ENCODE assay signal across 13 mouse cellular contexts in the genomic region with DNA sequence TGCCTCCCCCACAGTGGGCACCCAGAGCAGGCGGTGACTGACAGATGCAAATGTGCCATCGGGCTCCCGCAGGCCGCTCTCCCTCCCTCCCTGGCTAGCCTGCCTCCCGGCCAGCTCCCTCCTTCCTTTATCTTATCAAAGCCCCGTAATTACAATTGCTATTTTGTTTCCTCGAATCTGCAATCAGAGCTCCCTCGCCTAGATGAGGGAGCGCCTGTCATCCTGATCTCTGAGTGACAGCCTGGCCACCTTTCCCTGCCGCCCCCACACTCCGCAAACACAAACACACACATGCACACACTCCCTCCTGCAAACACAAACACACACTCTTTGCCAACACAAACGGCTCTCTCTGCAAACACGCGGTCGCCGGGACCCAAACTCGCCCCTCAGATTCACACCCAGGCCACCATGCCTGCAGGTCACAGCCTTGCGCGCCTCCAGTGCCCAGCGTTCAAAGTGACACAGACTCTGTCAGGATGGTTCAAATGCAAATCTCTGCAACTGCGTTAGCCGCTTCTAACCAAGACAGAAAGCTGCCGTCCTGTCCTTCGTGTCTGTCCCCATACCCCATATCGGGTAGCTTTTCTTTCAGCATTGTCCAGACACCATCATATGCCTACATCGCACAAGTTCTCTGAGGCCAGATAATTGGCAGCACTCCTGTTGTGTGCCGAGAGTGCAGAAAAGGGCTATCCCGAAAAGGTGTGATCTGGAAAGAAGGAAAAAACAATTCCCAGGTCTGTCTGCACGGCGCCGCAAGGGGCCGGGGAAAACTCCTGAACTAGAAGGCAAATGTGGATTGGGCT. TPM values are rescaled to one million over a fixed set of nuclear protein-coding genes. Genes with fewer than 3 reads are reported as not detected.
DNase-seq lines count a peak whose midpoint lies in the region; ATAC-seq and TF ChIP-seq lines count a peak whose summit lies in the region.
"Had no signal": no experiment of that assay in that cellular context is flagged by ENCODE, and none has a peak within 500 bp of the region (broad histone marks: within the 10 kb centered on the region; RNA-seq: fewer than 3 reads in every experiment).

No protein-coding gene starts in this region.

- peaks cover 73% of the 10 kb centered on the region for H3K27me3 ChIP-seq in forebrain, embryonic 12.5 days
- peaks cover 46% of the 10 kb centered on the region for H3K27me3 ChIP-seq in forebrain, postnatal 0 days (ENCODE audit: insufficient read depth, low read length)
- peaks cover 54% of the 10 kb centered on the region for H3K27me3 ChIP-seq in embryonic facial prominence, embryonic 11.5 days (ENCODE audit: control insufficient read depth, insufficient read depth, low read length)
- H3K27me3 ChIP-seq in limb, embryonic 13.5 days, result peaks cover 65% of the 10 kb centered on the region

- peak overlapping the region; percentile 21; the same call in 1 of the 2 replicates for H3K4me2 ChIP-seq in forebrain, embryonic 12.5 days
- H3K4me2 ChIP-seq in forebrain, postnatal 0 days (ENCODE audit: low read depth), result no peak overlapping the region
- H3K4me2 ChIP-seq in embryonic facial prominence, embryonic 11.5 days (ENCODE audit: low read depth, low read length), result no peak overlapping the region
- no peak overlapping the region for H3K4me2 ChIP-seq in limb, embryonic 13.5 days (replicated peaks)

- no peaks in the 10 kb centered on the region for H3K9me3 ChIP-seq in forebrain, embryonic 12.5 days
- no peaks in the 10 kb centered on the region for H3K9me3 ChIP-seq in forebrain, postnatal 0 days (ENCODE audit: low read length)
- H3K9me3 ChIP-seq in embryonic facial prominence, embryonic 11.5 days (replicated peaks; ENCODE audit: control insufficient read depth, low read length), result no peaks in the 10 kb centered on the region
- H3K9me3 ChIP-seq in limb, embryonic 13.5 days, result no peaks in the 10 kb centered on the region

- 0 out of 2 replicates have a peak, but pooled peaks cover 3% of the 10 kb centered on the region for H3K36me3 ChIP-seq in forebrain, embryonic 12.5 days (replicated peaks)
- no peaks in the 10 kb centered on the region for H3K36me3 ChIP-seq in forebrain, postnatal 0 days (ENCODE audit: insufficient read depth)
- H3K36me3 ChIP-seq in embryonic facial prominence, embryonic 11.5 days (replicated peaks; ENCODE audit: control insufficient read depth, insufficient read depth, low read depth, low read length), result no peaks in the 10 kb centered on the region; the same call in 1 of the 2 replicates
- H3K36me3 ChIP-seq in limb, embryonic 13.5 days, result no peaks in the 10 kb centered on the region

- H3K27ac ChIP-seq in forebrain, embryonic 12.5 days, result no peak overlapping the region
- H3K27ac ChIP-seq in forebrain, postnatal 0 days (ENCODE audit: low read depth, low read length), result no peak overlapping the region
- no peak overlapping the region for H3K27ac ChIP-seq in embryonic facial prominence, embryonic 11.5 days (replicated peaks; ENCODE audit: low read depth, low read length)
- H3K27ac ChIP-seq in limb, embryonic 13.5 days, result no peak overlapping the region
- H3K27ac ChIP-seq: layer of hippocampus, adult 2 months; liver, embryonic 14.5 days had no signal

- no peak overlapping the region for H3K9ac ChIP-seq in forebrain, embryonic 12.5 days
- H3K9ac ChIP-seq in forebrain, postnatal 0 days, result no peak overlapping the region
- no peak overlapping the region; the same call in 1 of the 2 replicates for H3K9ac ChIP-seq in embryonic facial prominence, embryonic 11.5 days (replicated peaks; ENCODE audit: low read length)
- H3K9ac ChIP-seq in limb, embryonic 13.5 days, result no peak overlapping the region
- H3K9ac ChIP-seq: liver, embryonic 14.5 days had no signal

- peaks cover 49% of the 10 kb centered on the region for H3K4me1 ChIP-seq in forebrain, embryonic 12.5 days
- 0 out of 2 replicates have a peak, but pooled peaks cover 8% of the 10 kb centered on the region for H3K4me1 ChIP-seq in forebrain, postnatal 0 days (ENCODE audit: insufficient read depth)
- H3K4me1 ChIP-seq in embryonic facial prominence, embryonic 11.5 days (ENCODE audit: control insufficient read depth, insufficient read depth, low read length), result peaks cover 14% of the 10 kb centered on the region
- peaks cover 58% of the 10 kb centered on the region for H3K4me1 ChIP-seq in limb, embryonic 13.5 days

- DNase-seq in forebrain, postnatal 0 days, result no peak
- DNase-seq in kidney, postnatal 4 days, result peak; percentile 22 to 43
- DNase-seq in kidney, adult 18-20 months, result no peak
- DNase-seq in embryonic facial prominence, embryonic 11.5 days (ENCODE audit: low spot score), result peak; percentile 13
- no peak for DNase-seq in urinary bladder, adult 2 months (ENCODE audit: low spot score)
- DNase-seq in spleen, adult 12 weeks (ENCODE audit: low spot score), result no peak

- peak overlapping the region; percentile 11 for H3K4me3 ChIP-seq in forebrain, embryonic 12.5 days (replicated peaks)
- no peak overlapping the region for H3K4me3 ChIP-seq in forebrain, postnatal 0 days (ENCODE audit: low read depth, low read length)
- no peak overlapping the region for H3K4me3 ChIP-seq in embryonic facial prominence, embryonic 11.5 days (ENCODE audit: low read depth, low read length)
- H3K4me3 ChIP-seq in limb, embryonic 13.5 days, result peak overlapping the region; percentile 5; the same call in 1 of the 2 replicates
- H3K4me3 ChIP-seq: layer of hippocampus, adult 2 months had no signal

- ATAC-seq in forebrain, embryonic 12.5 days (ENCODE audit: low FRiP score), result no peak
- no peak for ATAC-seq in forebrain, postnatal 0 days
- ATAC-seq in embryonic facial prominence, embryonic 11.5 days (replicated peaks; ENCODE audit: insufficient number of reproducible peaks, low FRiP score, low TSS enrichment, low read depth), result no peak
- ATAC-seq in limb, embryonic 13.5 days (ENCODE audit: low FRiP score, low read depth), result no peak
- ATAC-seq: Patski had no signal

- no peak for TF ChIP-seq CTCF in forebrain, postnatal 0 days (IDR thresholded peaks at IDR 0.05; ENCODE audit: low read depth)

- 1% methylated on average over 32 of the region's 32 CpGs for WGBS in forebrain, embryonic 12.5 days
- 4% methylated on average over 32 of the region's 32 CpGs for WGBS in forebrain, postnatal 0 days
- 2% methylated on average over 32 of the region's 32 CpGs for WGBS in embryonic facial prominence, embryonic 11.5 days
- 3% methylated on average over 32 of the region's 32 CpGs for WGBS in limb, embryonic 13.5 days

RNA-seq across cellular contexts. Expression of gene Fgf8, which starts 2.8 kb away (rescaled TPM):
- polyA plus RNA-seq in forebrain, embryonic 12.5 days (2016; fragmentation: Nextera tagmentation; extraction: Ambion mirVana), result 4.6 TPM in 2 replicates
- 1.00 TPM in 1 of 2 replicates, not detected in the other for total RNA-seq in forebrain, postnatal 0 days (2014; rRNA removed)
- polyA plus RNA-seq in forebrain, postnatal 0 days (2015; fragmentation: Nextera tagmentation; extraction: Ambion mirVana), result 0.24 and 0.26 TPM in 2 replicates
- 17.7 and 20.5 TPM in 2 replicates for polyA plus RNA-seq in embryonic facial prominence, embryonic 11.5 days (2014; fragmentation: Nextera tagmentation; extraction: Ambion mirVana)
- 2.7 and 3.5 TPM in 2 replicates for polyA plus RNA-seq in limb, embryonic 13.5 days (2015; fragmentation: Nextera tagmentation; extraction: Ambion mirVana)
- not detected in 2 replicates for polyA plus RNA-seq in urinary bladder, adult 2 months (2012; rRNA removed)
- total RNA-seq: adrenal gland, postnatal 14 days; granulocyte monocyte progenitor cell, adult 5-6 weeks; layer of hippocampus, adult 2 months had no signal

RNA-seq across cellular contexts. Expression of gene Npm3, which starts 3.8 kb away (rescaled TPM):
- 9.0 and 10.7 TPM in 2 replicates for polyA plus RNA-seq in forebrain, embryonic 12.5 days (2016; fragmentation: Nextera tagmentation; extraction: Ambion mirVana)
- total RNA-seq in forebrain, postnatal 0 days (2014; rRNA removed), result 34.7 and 55.2 TPM in 2 replicates
- 7.8 and 11.5 TPM in 2 replicates for polyA plus RNA-seq in forebrain, postnatal 0 days (2015; fragmentation: Nextera tagmentation; extraction: Ambion mirVana)
- 15.2 and 17.2 TPM in 2 replicates for polyA plus RNA-seq in embryonic facial prominence, embryonic 11.5 days (2014; fragmentation: Nextera tagmentation; extraction: Ambion mirVana)
- polyA plus RNA-seq in limb, embryonic 13.5 days (2015; fragmentation: Nextera tagmentation; extraction: Ambion mirVana), result 15.4 and 16.8 TPM in 2 replicates
- polyA plus RNA-seq in urinary bladder, adult 2 months (2012; rRNA removed), result 65.7 and 70.7 TPM in 2 replicates

RNA-seq across cellular contexts. Expression of gene Mgea5, which starts 38.1 kb away (rescaled TPM):
- 94.7 and 105 TPM in 2 replicates for polyA plus RNA-seq in forebrain, embryonic 12.5 days (2016; fragmentation: Nextera tagmentation; extraction: Ambion mirVana)
- 214 and 247 TPM in 2 replicates for total RNA-seq in forebrain, postnatal 0 days (2014; rRNA removed)
- polyA plus RNA-seq in forebrain, postnatal 0 days (2015; fragmentation: Nextera tagmentation; extraction: Ambion mirVana), result 46.8 and 67.8 TPM in 2 replicates
- polyA plus RNA-seq in embryonic facial prominence, embryonic 11.5 days (2014; fragmentation: Nextera tagmentation; extraction: Ambion mirVana), result 58.7 and 58.8 TPM in 2 replicates
- polyA plus RNA-seq in limb, embryonic 13.5 days (2015; fragmentation: Nextera tagmentation; extraction: Ambion mirVana), result 66.0 and 68.2 TPM in 2 replicates
- polyA plus RNA-seq in urinary bladder, adult 2 months (2012; rRNA removed), result 74.9 and 76.7 TPM in 2 replicates

Comparison
In these comparisons a context has a peak if more than half of its experiments do, and no peak if none do; other contexts are left out.
1. H3K4me3 ChIP-seq: peak in forebrain, embryonic 12.5 days (single experiment) and limb, embryonic 13.5 days (single experiment); none in forebrain, postnatal 0 days (single experiment) and embryonic facial prominence, embryonic 11.5 days (single experiment).
2. DNase-seq: peak in kidney, postnatal 4 days (2 of 2) and embryonic facial prominence, embryonic 11.5 days (single experiment); none in forebrain, postnatal 0 days (single experiment), kidney, adult 18-20 months (single experiment), urinary bladder, adult 2 months (single experiment) and spleen, adult 12 weeks (single experiment).